Mouse (Mus musculus) NIH3T3 (cell line): ENCODE measurements at regions not wholly inside any gene's neighbourhood (a gene's known extent, or its start where the extent isn't known, plus 50 kb on each side); places are given as distances from the start of the nearest gene placed in this dataset.
A peak's percentile ranks its signal among the peaks of the same experiment; 100 is the strongest.

Source experiments
- DNase-seq: peaks from one replicate; pipeline ENCODE4 v3.0.0-alpha.2; 2012; ENCODE audit warnings: low read depth

GRCm38 (mm10) chr7:134534821-134535220 lies 135.6 kb upstream of the Dock1 start:
- no peak for DNase-seq

- DNase-seq, result no peak
Measured at GRCm38 (mm10) chr7:134541699-134542098, 128.8 kb upstream of the Dock1 start.

DNA sequence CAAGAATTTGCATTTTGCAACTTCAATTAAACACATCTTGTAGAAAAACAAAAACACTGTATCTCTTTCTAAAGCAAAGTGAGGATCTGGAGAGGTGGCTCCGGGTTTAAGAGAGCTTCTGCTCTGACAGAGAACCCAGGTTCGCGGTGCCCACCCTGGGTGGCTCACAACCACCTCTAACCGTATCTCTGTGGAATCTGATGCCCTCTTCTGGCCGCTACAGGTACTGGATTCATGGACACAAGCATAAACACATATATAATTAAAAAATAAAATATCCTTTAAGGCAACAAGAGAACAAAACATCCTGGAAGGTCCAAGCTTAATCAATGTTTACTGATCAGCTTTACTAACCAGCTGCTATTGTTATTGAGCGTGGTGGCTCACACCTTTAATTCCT lies 124.3 kb upstream of the Dock1 start:
- no peak for DNase-seq

- DNase-seq, result peak; percentile 10
Measured at GRCm38 (mm10) chr7:134549286-134549919, 121.1 kb upstream of the Dock1 start.

GRCm38 (mm10) chr7:134550221-134550809 lies 120.1 kb upstream of the Dock1 start:
- DNase-seq, result no peak

- DNase-seq, result no peak
Measured at GRCm38 (mm10) chr7:134552051-134552451, 118.4 kb upstream of the Dock1 start.

DNA sequence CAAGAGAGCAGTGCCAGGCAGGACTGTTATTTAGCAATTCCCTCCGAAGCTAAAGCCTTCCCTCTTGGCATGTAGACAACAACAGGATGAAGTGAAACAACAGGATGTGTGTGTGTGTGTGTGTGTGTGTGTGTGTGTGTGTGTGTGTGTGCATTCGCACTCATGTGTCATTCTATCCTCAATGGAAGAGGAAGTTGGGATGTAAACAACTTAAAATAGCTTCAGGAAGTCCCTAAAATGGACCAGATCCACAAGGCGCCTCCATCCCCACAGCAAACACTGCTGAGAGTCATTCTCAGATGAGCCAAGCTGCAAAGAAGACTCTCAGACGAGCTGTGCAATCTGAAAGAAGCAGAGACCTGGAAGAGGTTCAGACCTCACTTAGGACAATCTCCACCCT lies 114.4 kb upstream of the Dock1 start:
- DNase-seq, result no peak

- DNase-seq, result peak; percentile 62
Measured at GRCm38 (mm10) chr7:134566322-134566721, 104.1 kb upstream of the Dock1 start.

DNA sequence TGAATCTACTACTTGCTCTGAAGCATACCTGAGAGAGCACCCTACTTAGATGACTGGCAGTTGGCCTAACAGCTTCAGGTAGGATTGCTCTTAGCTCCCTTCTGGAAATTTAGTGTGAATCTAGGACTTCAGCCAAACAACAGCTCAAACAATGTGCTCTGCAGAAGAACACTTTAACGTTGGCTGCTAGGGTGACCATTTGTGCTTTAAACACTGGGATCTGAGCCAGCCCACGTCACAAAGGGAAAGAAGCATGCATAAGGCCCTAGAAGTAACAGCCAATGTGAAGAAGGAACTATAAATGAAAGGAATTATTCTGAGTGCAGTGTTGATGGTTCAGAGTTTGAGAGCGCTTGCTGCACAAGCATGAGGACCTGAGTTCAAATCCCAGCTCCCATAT lies 101.2 kb upstream of the Dock1 start:
- DNase-seq, result no peak

- DNase-seq, result peak; percentile 50
Measured at GRCm38 (mm10) chr7:134570176-134570810, 100.2 kb upstream of the Dock1 start.

- DNase-seq, result no peak
Measured at GRCm38 (mm10) chr7:134581746-134582145, 88.7 kb upstream of the Dock1 start.

DNA sequence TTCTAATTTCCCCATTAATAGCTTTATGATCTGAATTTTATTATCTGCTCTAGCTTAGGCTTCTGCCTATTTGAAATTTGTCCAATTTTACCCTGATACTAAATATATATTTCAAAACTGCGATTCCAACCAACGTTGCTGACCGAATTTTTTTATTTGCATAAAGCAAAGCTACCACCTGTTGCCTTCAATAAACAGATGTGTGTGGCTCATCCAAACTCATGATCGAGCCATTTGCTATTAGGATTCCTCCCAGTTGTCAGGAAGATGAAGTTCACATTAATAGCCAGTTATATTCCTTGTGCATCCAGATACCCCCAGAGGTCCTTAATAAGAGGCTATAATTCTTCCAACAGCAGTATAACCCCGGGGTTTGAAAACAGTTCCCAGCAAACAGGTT lies 85.0 kb upstream of the Dock1 start:
- no peak for DNase-seq

- DNase-seq, result no peak
Measured at GRCm38 (mm10) chr7:134586990-134587389, 83.5 kb upstream of the Dock1 start.

DNA sequence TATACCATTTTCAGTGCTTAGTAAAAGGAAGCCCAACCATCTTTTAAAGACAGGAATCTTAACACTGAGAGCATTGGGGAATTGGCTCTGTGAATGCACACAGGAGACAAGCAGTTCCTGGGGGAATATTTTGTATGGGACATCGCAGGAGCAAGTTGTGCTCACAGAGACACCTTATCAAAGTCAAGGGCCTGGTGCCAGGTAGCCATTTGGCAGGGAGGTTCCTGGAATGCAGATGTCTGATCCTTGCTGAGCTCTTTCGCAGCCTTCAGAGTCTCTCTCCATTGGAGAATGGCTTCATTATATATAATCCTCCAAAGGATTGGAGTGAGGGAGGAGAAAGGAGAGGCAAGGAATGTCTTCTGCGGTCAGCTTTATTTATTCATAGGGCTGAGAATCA lies 62.6 kb upstream of the Dock1 start:
- DNase-seq, result no peak

DNA sequence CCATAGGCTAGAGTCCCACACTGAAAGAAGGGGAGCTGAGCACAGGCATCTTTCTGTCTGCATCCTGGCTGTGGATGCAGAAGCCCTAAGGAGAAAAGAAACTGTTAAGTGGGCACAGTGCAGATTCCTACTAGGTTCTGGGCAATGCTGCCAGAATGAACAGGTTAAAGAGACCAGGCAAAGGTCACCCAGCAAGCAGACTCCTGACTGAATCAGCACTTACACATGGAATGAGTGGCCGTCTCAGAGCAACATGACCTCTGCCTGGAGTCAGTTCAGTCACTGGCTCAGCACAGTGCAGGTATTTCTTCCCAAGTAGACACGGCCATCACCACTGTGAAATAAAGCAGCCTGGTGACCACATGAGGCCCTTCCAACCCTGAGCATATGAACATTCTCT lies 60.3 kb upstream of the Dock1 start:
- peak; percentile 5 for DNase-seq

DNA sequence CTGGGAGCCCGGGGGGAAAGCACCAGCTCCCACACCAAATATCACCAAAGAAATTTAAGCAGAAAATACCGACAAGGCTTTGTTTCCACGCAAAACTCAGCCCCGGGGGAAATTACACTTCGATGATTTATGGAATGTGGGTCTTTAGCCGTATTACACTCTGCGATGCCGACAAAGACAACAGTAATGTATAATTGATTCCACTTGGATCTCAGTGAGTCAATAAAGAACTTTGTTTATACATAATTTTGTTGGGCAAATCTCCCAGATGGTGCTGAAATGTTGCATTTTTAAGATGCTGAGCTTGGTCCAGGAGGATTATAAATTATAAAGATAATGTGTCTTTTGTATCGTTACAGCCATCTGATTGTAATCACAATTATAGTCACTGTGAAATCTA lies 59.1 kb upstream of the Dock1 start:
- DNase-seq, result peak; percentile 86

DNA sequence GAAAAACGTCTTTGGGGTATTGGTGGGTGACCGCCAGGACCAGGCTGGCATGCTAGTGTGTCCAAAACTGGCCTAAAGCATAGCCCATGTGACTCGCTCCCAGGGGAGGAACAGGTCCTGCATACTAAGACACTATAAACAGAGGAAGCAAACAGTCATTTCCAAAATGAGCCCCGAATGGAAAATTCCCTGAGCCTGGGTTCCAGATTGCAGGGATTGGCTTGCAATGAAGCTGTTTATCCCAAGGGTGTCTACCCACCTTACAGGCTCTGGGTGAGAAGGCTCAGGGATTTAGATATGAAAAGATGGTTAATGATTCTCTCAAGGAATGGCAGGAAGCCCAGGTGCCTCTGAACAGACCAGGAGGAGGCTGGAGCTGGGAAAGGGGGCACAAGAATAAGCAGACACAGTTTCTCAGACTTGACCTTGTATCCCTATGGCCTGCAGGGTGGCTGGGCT lies 58.2 kb upstream of the Dock1 start:
- peak; percentile 46 for DNase-seq

- peak; percentile 12 for DNase-seq
Measured at GRCm38 (mm10) chr7:134619220-134619975, 51.1 kb upstream of the Dock1 start.

- DNase-seq, result peak; percentile 50
Measured at GRCm38 (mm10) chr7:134620006-134620405, 50.4 kb upstream of the Dock1 start.
